Mouse (Mus musculus): Measurements from ENCODE around the gene Sema3e. TPM values are rescaled to one million over a fixed set of nuclear protein-coding genes. Genes with fewer than 3 reads are reported as not detected.

The Sema3e gene
- polyA plus RNA-seq, 1 experiment from 2014 or later = 25.4 TPM

DNA sequence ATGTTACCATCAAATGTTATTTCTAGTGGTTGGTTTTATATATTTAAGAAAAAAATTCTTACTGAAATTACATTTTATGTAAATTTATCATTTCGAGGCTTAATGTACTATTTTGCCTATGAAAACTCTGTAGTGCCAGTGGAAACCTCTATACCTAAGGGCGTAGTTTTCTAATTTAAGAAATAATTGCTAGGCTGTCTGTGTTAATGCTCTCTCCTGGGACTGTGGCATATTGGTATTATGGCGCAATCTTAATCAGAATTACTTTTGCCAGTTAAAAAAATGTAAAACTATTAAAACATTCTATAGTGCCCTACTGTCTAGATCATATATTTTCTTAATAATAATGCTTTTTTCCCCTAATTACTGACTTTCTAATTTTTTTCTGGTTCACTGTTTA is 138.2 kb downstream of the Sema3e start:
- Histone ChIP-seq H3K9me3 (ENCODE audit: control insufficient read depth, low read length) (no peaks in the 10 kb centered on the region), H3K4me2 (ENCODE audit: low read depth, low read length) (no peak overlapping the region), H3K27ac (ENCODE audit: low read length) (no peak overlapping the region), H3K36me3 (ENCODE audit: control insufficient read depth, insufficient read depth, low read length) (no peaks in the 10 kb centered on the region), H3K4me1 (replicated peaks; ENCODE audit: control insufficient read depth, insufficient read depth, low read length) (no peaks in the 10 kb centered on the region), H3K9ac (ENCODE audit: low read length) (no peak overlapping the region), H3K4me3 (ENCODE audit: low read length) (no peak overlapping the region), H3K27me3 (ENCODE audit: control insufficient read depth, insufficient read depth, low read depth, low read length) (no peaks in the 10 kb centered on the region)
- no peak for ATAC-seq (ENCODE audit: low read depth)
- 90% methylated on average over 3 of the region's 3 CpGs for WGBS

- Histone ChIP-seq H3K27ac (ENCODE audit: low read length) (no peak overlapping the region), H3K27me3 (ENCODE audit: control insufficient read depth, insufficient read depth, low read depth, low read length) (no peaks in the 10 kb centered on the region), H3K4me1 (replicated peaks; ENCODE audit: control insufficient read depth, insufficient read depth, low read length) (no peaks in the 10 kb centered on the region), H3K9ac (ENCODE audit: low read length) (no peak overlapping the region), H3K4me3 (ENCODE audit: low read length) (no peak overlapping the region), H3K9me3 (ENCODE audit: control insufficient read depth, low read length) (no peaks in the 10 kb centered on the region), H3K36me3 (ENCODE audit: control insufficient read depth, insufficient read depth, low read length) (no peaks in the 10 kb centered on the region), H3K4me2 (ENCODE audit: low read depth, low read length) (no peak overlapping the region)
- ATAC-seq (ENCODE audit: low read depth) = no peak
- 60% methylated on average over 3 of the region's 3 CpGs for WGBS
These were observed 142.7 kb downstream of the Sema3e start for GRCm38 (mm10) chr5:14167776-14168175.

DNA sequence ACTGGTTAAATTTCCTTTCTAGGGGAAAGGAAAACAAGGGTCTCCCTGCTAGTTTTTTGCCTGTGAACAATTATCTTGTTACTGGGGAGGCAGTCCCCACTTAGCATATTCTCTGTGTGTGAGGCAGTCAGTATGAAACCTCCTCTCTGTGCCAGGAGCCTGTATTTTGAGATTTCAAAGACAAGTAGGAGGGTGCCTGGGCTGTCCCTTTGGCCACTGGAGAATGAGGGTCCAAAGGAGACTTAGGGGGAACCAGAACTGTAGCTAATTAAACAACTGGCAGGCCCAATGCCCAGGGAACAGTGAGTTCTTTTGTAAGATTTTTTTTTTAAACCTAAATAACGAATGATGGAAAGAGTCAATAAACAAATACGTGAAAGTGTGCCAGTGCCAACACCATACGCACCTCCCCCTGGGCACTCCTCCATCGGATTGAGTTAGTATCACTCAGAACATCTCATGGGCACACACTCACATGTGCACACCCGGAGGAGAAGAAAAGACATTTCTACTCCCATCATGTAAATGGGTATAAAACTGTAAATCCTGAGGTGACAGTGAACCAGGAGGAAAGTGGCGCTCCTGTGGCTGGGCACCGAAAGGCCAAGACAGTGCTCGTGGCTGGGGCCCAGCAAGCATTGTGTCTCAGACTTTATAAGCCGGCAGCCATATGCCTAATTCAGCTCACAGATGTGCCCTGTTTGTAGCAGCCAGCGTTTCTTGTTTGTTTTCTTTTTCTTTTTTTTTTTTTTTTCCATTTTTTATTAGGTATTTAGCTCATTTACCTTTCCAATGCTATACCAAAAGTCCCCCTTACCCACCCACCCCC is 148.5 kb downstream of the Sema3e start:
- no peaks in the 10 kb centered on the region for H3K4me1 ChIP-seq (replicated peaks; ENCODE audit: control insufficient read depth, insufficient read depth, low read length)
- no peak for ATAC-seq (ENCODE audit: low read depth)
- no peak overlapping the region for H3K4me3 ChIP-seq (ENCODE audit: low read length)
- no peak overlapping the region for H3K4me2 ChIP-seq (ENCODE audit: low read depth, low read length)
- no peaks in the 10 kb centered on the region for H3K9me3 ChIP-seq (ENCODE audit: control insufficient read depth, low read length)
- no peaks in the 10 kb centered on the region for H3K27me3 ChIP-seq (ENCODE audit: control insufficient read depth, insufficient read depth, low read depth, low read length)
- H3K9ac ChIP-seq (ENCODE audit: low read length) = no peak overlapping the region
- H3K36me3 ChIP-seq (ENCODE audit: control insufficient read depth, insufficient read depth, low read length) = no peaks in the 10 kb centered on the region
- no peak overlapping the region for H3K27ac ChIP-seq (ENCODE audit: low read length)
- WGBS = 80% methylated on average over 10 of the region's 10 CpGs

DNA sequence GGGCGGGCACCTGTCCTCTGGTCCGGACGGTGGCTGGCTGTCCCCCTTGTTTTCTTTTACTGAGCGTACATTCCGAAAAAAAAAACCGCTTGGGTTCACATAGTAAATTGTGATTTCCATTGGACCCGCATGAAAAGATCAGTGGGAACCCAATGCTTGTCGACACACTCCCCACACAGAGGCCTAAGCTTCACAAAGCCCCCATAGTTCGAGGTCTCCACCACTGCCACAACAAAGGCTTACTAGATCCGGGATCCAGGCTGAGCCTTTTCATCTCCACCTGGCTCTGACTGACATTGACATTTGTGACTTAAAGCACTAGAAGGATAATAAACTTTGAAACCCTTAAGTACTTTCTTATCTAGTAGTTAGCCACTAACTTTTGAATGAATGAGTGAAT is 155.5 kb downstream of the Sema3e start:
- Histone ChIP-seq H3K27ac (ENCODE audit: low read length) (no peak overlapping the region), H3K9me3 (ENCODE audit: control insufficient read depth, low read length) (no peaks in the 10 kb centered on the region), H3K4me2 (ENCODE audit: low read depth, low read length) (no peak overlapping the region), H3K4me1 (replicated peaks; ENCODE audit: control insufficient read depth, insufficient read depth, low read length) (no peaks in the 10 kb centered on the region), H3K36me3 (ENCODE audit: control insufficient read depth, insufficient read depth, low read length) (no peaks in the 10 kb centered on the region), H3K27me3 (ENCODE audit: control insufficient read depth, insufficient read depth, low read depth, low read length) (no peaks in the 10 kb centered on the region), H3K4me3 (ENCODE audit: low read length) (no peak overlapping the region), H3K9ac (ENCODE audit: low read length) (no peak overlapping the region)
- 72% methylated on average over 10 of the region's 10 CpGs for WGBS
- ATAC-seq (ENCODE audit: low read depth) = no peak

GRCm38 (mm10) chr5:14182156-14182555 is 157.1 kb downstream of the Sema3e start:
- H3K27me3 ChIP-seq (ENCODE audit: control insufficient read depth, insufficient read depth, low read depth, low read length) = no peaks in the 10 kb centered on the region
- H3K4me2 ChIP-seq (ENCODE audit: low read depth, low read length) = no peak overlapping the region
- no peak overlapping the region for H3K9ac ChIP-seq (ENCODE audit: low read length)
- no peak overlapping the region for H3K4me3 ChIP-seq (ENCODE audit: low read length)
- ATAC-seq (ENCODE audit: low read depth) = no peak
- no peaks in the 10 kb centered on the region for H3K9me3 ChIP-seq (ENCODE audit: control insufficient read depth, low read length)
- WGBS = 73% methylated on average over 11 of the region's 11 CpGs
- no peaks in the 10 kb centered on the region for H3K36me3 ChIP-seq (ENCODE audit: control insufficient read depth, insufficient read depth, low read length)
- no peak overlapping the region for H3K27ac ChIP-seq (ENCODE audit: low read length)
- no peaks in the 10 kb centered on the region for H3K4me1 ChIP-seq (replicated peaks; ENCODE audit: control insufficient read depth, insufficient read depth, low read length)

GRCm38 (mm10) chr5:14195172-14195819 is 170.2 kb downstream of the Sema3e start:
- Histone ChIP-seq H3K36me3 (ENCODE audit: control insufficient read depth, insufficient read depth, low read length) (no peaks in the 10 kb centered on the region), H3K9me3 (ENCODE audit: control insufficient read depth, low read length) (no peaks in the 10 kb centered on the region), H3K27me3 (ENCODE audit: control insufficient read depth, insufficient read depth, low read depth, low read length) (no peaks in the 10 kb centered on the region), H3K4me1 (replicated peaks; ENCODE audit: control insufficient read depth, insufficient read depth, low read length) (0 out of 2 replicates have a peak, but pooled peaks cover 2% of the 10 kb centered on the region), H3K27ac (ENCODE audit: low read length) (no peak overlapping the region), H3K9ac (ENCODE audit: low read length) (no peak overlapping the region), H3K4me2 (ENCODE audit: low read depth, low read length) (no peak overlapping the region), H3K4me3 (ENCODE audit: low read length) (no peak overlapping the region)
- no peak for ATAC-seq (ENCODE audit: low read depth)
- 53% methylated on average over 6 of the region's 6 CpGs for WGBS

GRCm38 (mm10) chr5:14198344-14199040 is 173.4 kb downstream of the Sema3e start:
- no peak overlapping the region for H3K9ac ChIP-seq (ENCODE audit: low read length)
- H3K27ac ChIP-seq (ENCODE audit: low read length) = no peak overlapping the region
- H3K9me3 ChIP-seq (ENCODE audit: control insufficient read depth, low read length) = no peaks in the 10 kb centered on the region
- WGBS = 29% methylated on average over 3 of the region's 3 CpGs
- 0 out of 2 replicates have a peak, but pooled peaks have one; percentile 36 for ATAC-seq (ENCODE audit: low read depth)
- H3K27me3 ChIP-seq (ENCODE audit: control insufficient read depth, insufficient read depth, low read depth, low read length) = no peaks in the 10 kb centered on the region
- no peak overlapping the region for H3K4me2 ChIP-seq (ENCODE audit: low read depth, low read length)
- H3K4me3 ChIP-seq (ENCODE audit: low read length) = no peak overlapping the region
- 0 out of 2 replicates have a peak, but pooled peaks cover 2% of the 10 kb centered on the region for H3K4me1 ChIP-seq (replicated peaks; ENCODE audit: control insufficient read depth, insufficient read depth, low read length)
- H3K36me3 ChIP-seq (ENCODE audit: control insufficient read depth, insufficient read depth, low read length) = no peaks in the 10 kb centered on the region

- Histone ChIP-seq H3K4me1 (replicated peaks; ENCODE audit: control insufficient read depth, insufficient read depth, low read length) (no peaks in the 10 kb centered on the region), H3K9me3 (ENCODE audit: control insufficient read depth, low read length) (no peaks in the 10 kb centered on the region), H3K9ac (ENCODE audit: low read length) (no peak overlapping the region), H3K27ac (ENCODE audit: low read length) (no peak overlapping the region), H3K4me2 (ENCODE audit: low read depth, low read length) (no peak overlapping the region), H3K36me3 (ENCODE audit: control insufficient read depth, insufficient read depth, low read length) (no peaks in the 10 kb centered on the region), H3K4me3 (ENCODE audit: low read length) (no peak overlapping the region), H3K27me3 (ENCODE audit: control insufficient read depth, insufficient read depth, low read depth, low read length) (no peaks in the 10 kb centered on the region)
- ATAC-seq (ENCODE audit: low read depth) = no peak
- 45% methylated on average over 2 of the region's 2 CpGs for WGBS
These were observed 181.7 kb downstream of the Sema3e start for GRCm38 (mm10) chr5:14206794-14207193.

GRCm38 (mm10) chr5:14209962-14210361 is 184.9 kb downstream of the Sema3e start:
- no peak overlapping the region for H3K4me3 ChIP-seq (ENCODE audit: low read length)
- no peak overlapping the region for H3K4me2 ChIP-seq (ENCODE audit: low read depth, low read length)
- H3K27ac ChIP-seq (ENCODE audit: low read length) = no peak overlapping the region
- H3K9ac ChIP-seq (ENCODE audit: low read length) = no peak overlapping the region
- 16% methylated on average over 3 of the region's 3 CpGs for WGBS
- no peaks in the 10 kb centered on the region for H3K27me3 ChIP-seq (ENCODE audit: control insufficient read depth, insufficient read depth, low read depth, low read length)
- H3K4me1 ChIP-seq (replicated peaks; ENCODE audit: control insufficient read depth, insufficient read depth, low read length) = no peaks in the 10 kb centered on the region
- no peaks in the 10 kb centered on the region for H3K9me3 ChIP-seq (ENCODE audit: control insufficient read depth, low read length)
- no peaks in the 10 kb centered on the region for H3K36me3 ChIP-seq (ENCODE audit: control insufficient read depth, insufficient read depth, low read length)
- no peak for ATAC-seq (ENCODE audit: low read depth)

Measured in lung, embryonic 16.5 days (tissue).